Mouse (Mus musculus): ENCODE data around the gene Actg2. TPM values are rescaled to one million over a fixed set of nuclear protein-coding genes. Genes with fewer than 3 reads are reported as not detected.

Actg2 gene
- polyA plus RNA-seq, 1 experiment from 2014 or later = 2.2 TPM

- Histone ChIP-seq H3K9me3 (replicated peaks) (no peaks in the 10 kb centered on the region), H3K9ac (no peak overlapping the region), H3K4me2 (no peak overlapping the region), H3K27me3 (no peaks in the 10 kb centered on the region), H3K36me3 (ENCODE audit: poor library complexity, severe bottlenecking) (0 out of 2 replicates have a peak, but pooled peaks cover 2% of the 10 kb centered on the region), H3K4me1 (no peaks in the 10 kb centered on the region), H3K4me3 (no peak overlapping the region), H3K27ac (no peak overlapping the region)
- 92% methylated on average over 7 of the region's 7 CpGs for WGBS
- ATAC-seq = no peak
Measured at GRCm38 (mm10) chr6:83471739-83472138, 64.3 kb downstream of the Actg2 start.

- ATAC-seq = no peak
- Histone ChIP-seq H3K9ac (no peak overlapping the region), H3K36me3 (ENCODE audit: poor library complexity, severe bottlenecking) (no peaks in the 10 kb centered on the region), H3K9me3 (replicated peaks) (no peaks in the 10 kb centered on the region), H3K4me3 (no peak overlapping the region), H3K4me2 (no peak overlapping the region), H3K4me1 (no peaks in the 10 kb centered on the region), H3K27ac (no peak overlapping the region), H3K27me3 (no peaks in the 10 kb centered on the region)
Measured at GRCm38 (mm10) chr6:83464011-83464410, 72.1 kb downstream of the Actg2 start.

Other genes starting within 250 kb of the Actg2 start
- gene Mthfd2, start 210.4 kb downstream of the Actg2 start, polyA plus RNA-seq (2015; fragmentation: Nextera tagmentation; extraction: Ambion mirVana) = 29.4 and 32.5 TPM in 2 replicates
- gene Mob1a, start 210.2 kb downstream of the Actg2 start, polyA plus RNA-seq (2015; fragmentation: Nextera tagmentation; extraction: Ambion mirVana) = 35.7 and 39.3 TPM in 2 replicates
- 92.7 and 103 TPM in 2 replicates for gene Bola3, start 187.1 kb downstream of the Actg2 start, polyA plus RNA-seq (2015; fragmentation: Nextera tagmentation; extraction: Ambion mirVana)
- 65.3 and 79.4 TPM in 2 replicates for gene Tet3, start 77.2 kb downstream of the Actg2 start, polyA plus RNA-seq (2015; fragmentation: Nextera tagmentation; extraction: Ambion mirVana)
- 68.9 and 72.8 TPM in 2 replicates for gene Dguok, start 29.3 kb downstream of the Actg2 start, polyA plus RNA-seq (2015; fragmentation: Nextera tagmentation; extraction: Ambion mirVana)
- 37.2 and 40.0 TPM in 2 replicates for gene Stambp, start 36.5 kb upstream of the Actg2 start, polyA plus RNA-seq (2015; fragmentation: Nextera tagmentation; extraction: Ambion mirVana)
- gene Clec4f, start 119.9 kb upstream of the Actg2 start, polyA plus RNA-seq (2015; fragmentation: Nextera tagmentation; extraction: Ambion mirVana) = not detected in 2 replicates
- gene Cd207, start 141.6 kb upstream of the Actg2 start, polyA plus RNA-seq (2015; fragmentation: Nextera tagmentation; extraction: Ambion mirVana) = not detected in 2 replicates
- gene Vax2, start 175.0 kb upstream of the Actg2 start, polyA plus RNA-seq (2015; fragmentation: Nextera tagmentation; extraction: Ambion mirVana) = 0.19 TPM in 1 of 2 replicates, not detected in the other
- gene Atp6v1b1, start 206.7 kb upstream of the Actg2 start, polyA plus RNA-seq (2015; fragmentation: Nextera tagmentation; extraction: Ambion mirVana) = 0.19 TPM in 1 of 2 replicates, not detected in the other
- 0.13 and 0.28 TPM in 2 replicates for gene Ankrd53, start 226.4 kb upstream of the Actg2 start, polyA plus RNA-seq (2015; fragmentation: Nextera tagmentation; extraction: Ambion mirVana)
- 66.0 and 77.5 TPM in 2 replicates for gene Tex261, start 239.5 kb upstream of the Actg2 start, polyA plus RNA-seq (2015; fragmentation: Nextera tagmentation; extraction: Ambion mirVana)